1 mouse cellular context compared by ENCODE assay signal in the genomic region with DNA sequence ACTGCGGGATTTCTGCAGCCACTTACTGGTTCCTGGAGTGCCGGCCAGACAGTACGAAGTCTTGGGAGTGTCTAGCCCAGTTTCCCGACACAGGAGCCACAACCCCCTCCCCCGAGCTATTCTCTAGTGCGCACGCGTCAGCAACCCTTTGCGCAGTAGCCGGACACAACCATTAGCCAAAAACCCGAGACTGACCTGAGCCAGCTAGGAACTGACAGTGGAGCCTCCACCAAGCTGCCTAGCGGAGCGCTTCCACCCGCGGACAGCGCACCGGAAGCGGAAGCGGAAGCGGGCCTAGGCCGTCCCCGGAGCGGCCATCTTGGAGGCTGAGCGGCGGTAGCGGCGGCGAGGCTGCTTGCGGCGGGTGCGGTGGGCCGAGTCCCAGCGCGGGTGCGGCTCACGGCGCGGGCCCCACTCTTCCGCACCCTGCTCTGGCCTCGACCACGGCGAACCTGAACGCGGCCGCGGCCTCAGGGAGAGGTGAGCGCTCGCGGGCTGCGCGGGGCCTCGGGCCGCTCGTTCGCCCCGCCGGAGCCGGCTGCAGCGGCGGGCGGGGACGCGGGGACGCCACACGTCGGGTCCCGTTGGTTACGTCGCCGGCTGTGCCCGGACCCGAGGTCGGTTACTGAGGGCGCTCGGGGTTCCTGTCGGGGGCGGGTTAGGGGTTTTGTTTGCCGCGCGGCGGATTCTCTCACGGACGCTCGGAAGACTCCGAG.
TF ChIP-seq lines count a peak whose summit lies in the region.

A gene (plus strand): TSS at position 298 of the 716 bp plus-strand sequence.

TF ChIP-seq in myocyte, 11 proteins besides CTCF, POLR2A, EP300 and RAD21 (continued from another document):
- TF ChIP-seq POLR2AphosphoS2 (IDR thresholded peaks at IDR 0.05; ENCODE audit: insufficient read length, low read depth) (peak; percentile 92), MYOG (IDR thresholded peaks at IDR 0.05; ENCODE audit: control insufficient read depth in 1 of 3, insufficient read depth in 1 of 3, insufficient read length in 2 of 3, low read depth in 2 of 3) (peak in 2 of 3 experiments; percentile 24 to 64)
